In the genomic region with DNA sequence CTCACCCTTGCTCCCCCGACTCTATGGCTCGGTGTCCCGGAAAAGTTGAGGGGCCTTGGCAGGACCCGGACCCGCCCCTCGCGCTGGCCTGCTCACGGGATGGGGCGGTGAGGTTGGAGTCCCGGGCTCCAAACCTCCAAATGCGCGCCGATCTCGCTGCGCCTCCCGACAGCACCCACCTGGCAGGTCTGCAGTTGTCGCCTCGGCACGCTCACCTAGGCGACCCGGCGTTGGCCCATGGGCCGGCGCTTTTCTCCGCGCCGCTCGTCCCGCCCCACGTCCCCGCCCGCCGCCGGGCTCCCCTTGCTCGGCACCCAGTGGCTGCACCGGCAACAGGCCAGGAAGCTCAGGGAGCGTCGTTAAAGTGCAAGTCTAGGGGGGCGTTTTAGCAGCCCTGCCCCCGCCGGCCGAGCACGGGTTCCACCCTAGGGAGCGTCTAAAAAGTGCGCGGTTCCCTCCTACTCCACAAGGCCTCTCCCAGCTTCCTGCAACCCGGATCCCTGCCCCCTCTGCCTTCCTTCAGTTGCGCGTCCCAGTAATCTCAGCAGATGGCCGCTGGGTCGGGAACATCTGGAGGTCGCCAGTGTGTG, we compare ENCODE assay signal across 8 mouse cellular contexts. TPM values are rescaled to one million over a fixed set of nuclear protein-coding genes. Genes with fewer than 3 reads are reported as not detected.
DNase-seq lines count a peak whose midpoint lies in the region; ATAC-seq and TF ChIP-seq lines count a peak whose summit lies in the region.

A gene (minus strand): TSS at position 266 of the 590 bp plus-strand sequence.

- peak within 1 kb of the TSS; percentile 61 for H3K9ac ChIP-seq in intestine, postnatal 0 days (ENCODE audit: low read depth, low read length)
- peak within 1 kb of the TSS; percentile 89 for H3K9ac ChIP-seq in midbrain, embryonic 11.5 days (ENCODE audit: low read length)

- no peak for TF ChIP-seq POLR2A in spleen, adult 2 months (IDR thresholded peaks at IDR 0.05; ENCODE audit: low read depth, low read length)

- H3K27me3 ChIP-seq in intestine, postnatal 0 days (replicated peaks; ENCODE audit: control insufficient read depth, insufficient read depth, low read length): no peaks in the 10 kb centered on the region
- H3K27me3 ChIP-seq in midbrain, embryonic 11.5 days (ENCODE audit: control insufficient read depth, insufficient read depth, low read length): no peaks in the 10 kb centered on the region
- peaks cover 8% of the 10 kb centered on the region for H3K27me3 ChIP-seq in spleen, adult 2 months (ENCODE audit: control insufficient read depth, insufficient read depth, low read length)

- under 1% methylated on average over 52 of the region's 52 CpGs for WGBS in intestine, postnatal 0 days
- WGBS in midbrain, embryonic 11.5 days: under 1% methylated on average over 52 of the region's 52 CpGs
- WGBS in spleen, adult 2 months: 2% methylated on average over 52 of the region's 52 CpGs

- ATAC-seq in intestine, postnatal 0 days: peak; percentile 86
- ATAC-seq in midbrain, embryonic 11.5 days (ENCODE audit: low FRiP score): peak; percentile 92
- no peak for ATAC-seq in inflammation-experienced regulatory T-cells, adult 6 months

- H3K4me3 ChIP-seq in intestine, postnatal 0 days (ENCODE audit: low read depth, low read length): peak within 1 kb of the TSS; percentile 72
- peak within 1 kb of the TSS; percentile 80 for H3K4me3 ChIP-seq in midbrain, embryonic 11.5 days (ENCODE audit: low read depth, low read length)
- H3K4me3 ChIP-seq in spleen, adult 2 months (ENCODE audit: extremely low read depth, insufficient read depth, insufficient read length): peak within 1 kb of the TSS; percentile 53

- peak within 1 kb of the TSS; percentile 70 for H3K27ac ChIP-seq in intestine, postnatal 0 days (ENCODE audit: low read depth, low read length)
- peak within 1 kb of the TSS; percentile 74 for H3K27ac ChIP-seq in midbrain, embryonic 11.5 days (ENCODE audit: low read depth, low read length)
- peak within 1 kb of the TSS; percentile 59; the same call in 1 of the 2 replicates for H3K27ac ChIP-seq in spleen, adult 2 months (ENCODE audit: insufficient read depth, low read length)

- DNase-seq in adrenal gland, postnatal 10 days: peak; percentile 94
- DNase-seq in embryo, embryonic 9.5 days (ENCODE audit: extremely low spot score): peak; percentile 96
- DNase-seq in gonadal fat pad, adult 2 months (ENCODE audit: low read depth): no peak
- DNase-seq in left cerebral cortex, postnatal 4 days: peak; percentile 98
- peak; percentile 99 for DNase-seq in midbrain, embryonic 11.5 days (ENCODE audit: low spot score, missing footprints)
- DNase-seq in spleen, adult 2 months (ENCODE audit: low read depth in 1 of 2, low spot score in 2 of 2): peak in 1 of 2 experiments; percentile 18

- H3K9me3 ChIP-seq in intestine, postnatal 0 days (ENCODE audit: control insufficient read depth): no peaks in the 10 kb centered on the region
- H3K9me3 ChIP-seq in midbrain, embryonic 11.5 days (ENCODE audit: control insufficient read depth, low read length): no peaks in the 10 kb centered on the region

- H3K4me1 ChIP-seq in intestine, postnatal 0 days (replicated peaks; ENCODE audit: control insufficient read depth, insufficient read depth, low read length): no peaks in the 10 kb centered on the region
- H3K4me1 ChIP-seq in midbrain, embryonic 11.5 days (ENCODE audit: control insufficient read depth, insufficient read depth, low read length): peaks cover 16% of the 10 kb centered on the region
- H3K4me1 ChIP-seq in spleen, adult 2 months (ENCODE audit: control insufficient read depth, insufficient read depth, insufficient read length): no peaks in the 10 kb centered on the region; the same call in 1 of the 2 replicates

- no peaks in the 10 kb centered on the region for H3K36me3 ChIP-seq in intestine, postnatal 0 days (ENCODE audit: control insufficient read depth, insufficient read depth)
- H3K36me3 ChIP-seq in midbrain, embryonic 11.5 days (ENCODE audit: control insufficient read depth, insufficient read depth, low read length): no peaks in the 10 kb centered on the region
- H3K36me3 ChIP-seq in spleen, adult 2 months (ENCODE audit: control insufficient read depth, insufficient read depth, low read length): no peaks in the 10 kb centered on the region

- peak within 1 kb of the TSS; percentile 94 for H3K4me2 ChIP-seq in intestine, postnatal 0 days (replicated peaks; ENCODE audit: low read depth)
- peak within 1 kb of the TSS; percentile 80 for H3K4me2 ChIP-seq in midbrain, embryonic 11.5 days

- peak; percentile 40; the same call in 1 of the 2 replicates for TF ChIP-seq CTCF in intestine, postnatal 0 days (IDR thresholded peaks at IDR 0.05; ENCODE audit: low read depth)
- TF ChIP-seq CTCF in spleen, adult 2 months (IDR thresholded peaks at IDR 0.05; ENCODE audit: extremely low read depth, insufficient read depth, insufficient read length, insufficient replicate concordance): no peak

- intact Hi-C loops in left cerebral cortex, postnatal 4 days (cut with DNase I): loop anchor here (2.0 kb wide), 1 partner anchor 62 kb away; no protein-coding TSS in a partner anchor

RNA-seq across cellular contexts. Expression of the gene that starts here (rescaled TPM):
- total RNA-seq in adrenal gland, postnatal 10 days (2021): 1 to 10 TPM; 7.0 to 7.2 TPM
- polyA plus RNA-seq in gonadal fat pad, adult 2 months (2012; rRNA removed): 13.6 and 15.1 TPM in 2 replicates
- 3.2 and 3.6 TPM in 2 replicates for polyA plus RNA-seq in intestine, postnatal 0 days (2015; fragmentation: Nextera tagmentation; extraction: Ambion mirVana)
- total RNA-seq in left cerebral cortex, postnatal 4 days (2021): 10 to 100 TPM; 11.5 TPM
- 7.3 and 7.7 TPM in 2 replicates for polyA plus RNA-seq in midbrain, embryonic 11.5 days (2014; fragmentation: Nextera tagmentation; extraction: Ambion mirVana)
- polyA plus RNA-seq in spleen, adult 2 months (2012; rRNA removed): 9.4 and 12.0 TPM in 2 replicates
- not detected for polyA plus RNA-seq in inflammation-experienced regulatory T-cells, adult 6 months (2017; shearing (Covaris generic))
